Mouse (Mus musculus): ENCODE measurements around the gene St13. TPM values are rescaled to one million over a fixed set of nuclear protein-coding genes. Genes with fewer than 3 reads are reported as not detected.

Gene St13
- polyA plus RNA-seq, 1 experiment from 2014 or later: 194 TPM

- no peaks in the 10 kb centered on the region; the same call in 1 of the 2 replicates for H3K36me3 ChIP-seq (ENCODE audit: control insufficient read depth, insufficient read depth, low read length)
- H3K4me2 ChIP-seq (ENCODE audit: low read depth, low read length, severe bottlenecking): peak overlapping the region; percentile 66
- 0 out of 2 replicates have a peak overlapping the region, but pooled peaks have one; percentile 53 for H3K27ac ChIP-seq (ENCODE audit: low read depth, low read length)
- peak overlapping the region; percentile 50 for H3K4me3 ChIP-seq (ENCODE audit: low read depth, low read length)
- 43% methylated on average over 6 of the region's 6 CpGs for WGBS
- ATAC-seq (replicated peaks; ENCODE audit: low FRiP score) (peak; percentile 25; the same call in 1 of the 2 replicates), DNase-seq (ENCODE audit: low spot score) (no peak)
- H3K9me3 ChIP-seq (ENCODE audit: control insufficient read depth, low read length): no peaks in the 10 kb centered on the region
- H3K9ac ChIP-seq (ENCODE audit: low read length): peak overlapping the region; percentile 60; the same call in 1 of the 2 replicates
- no peaks in the 10 kb centered on the region for H3K27me3 ChIP-seq (ENCODE audit: control insufficient read depth, insufficient read depth, low read length)
- peaks cover 3% of the 10 kb centered on the region; the same call in 1 of the 2 replicates for H3K4me1 ChIP-seq (replicated peaks; ENCODE audit: control insufficient read depth, insufficient read depth, low read length)
Measured at GRCm38 (mm10) chr15:81361022-81361404, 38.9 kb downstream of the St13 start.

- Histone ChIP-seq H3K4me1 (replicated peaks; ENCODE audit: control insufficient read depth, insufficient read depth, low read length) (peaks cover 3% of the 10 kb centered on the region; the same call in 1 of the 2 replicates), H3K9ac (ENCODE audit: low read length) (peak within 1 kb of the TSS; percentile 60), H3K27ac (ENCODE audit: low read depth, low read length) (peak within 1 kb of the TSS; percentile 53; the same call in 1 of the 2 replicates), H3K27me3 (ENCODE audit: control insufficient read depth, insufficient read depth, low read length) (no peaks in the 10 kb centered on the region), H3K4me2 (ENCODE audit: low read depth, low read length, severe bottlenecking) (peak within 1 kb of the TSS; percentile 66), H3K9me3 (ENCODE audit: control insufficient read depth, low read length) (no peaks in the 10 kb centered on the region), H3K36me3 (ENCODE audit: control insufficient read depth, insufficient read depth, low read length) (no peaks in the 10 kb centered on the region; the same call in 1 of the 2 replicates), H3K4me3 (ENCODE audit: low read depth, low read length) (peak within 1 kb of the TSS; percentile 50)
- WGBS: under 1% methylated on average over 30 of the region's 30 CpGs
- peak; percentile 98 for ATAC-seq (replicated peaks; ENCODE audit: low FRiP score)
- DNase-seq (ENCODE audit: low spot score): peak; percentile 96
Measured at GRCm38 (mm10) chr15:81360345-81361021, 39.4 kb downstream of the St13 start, which contains the start of gene Slc25a17. Gene Slc25a17 (minus strand): TSS chr15:81360812.

DNA sequence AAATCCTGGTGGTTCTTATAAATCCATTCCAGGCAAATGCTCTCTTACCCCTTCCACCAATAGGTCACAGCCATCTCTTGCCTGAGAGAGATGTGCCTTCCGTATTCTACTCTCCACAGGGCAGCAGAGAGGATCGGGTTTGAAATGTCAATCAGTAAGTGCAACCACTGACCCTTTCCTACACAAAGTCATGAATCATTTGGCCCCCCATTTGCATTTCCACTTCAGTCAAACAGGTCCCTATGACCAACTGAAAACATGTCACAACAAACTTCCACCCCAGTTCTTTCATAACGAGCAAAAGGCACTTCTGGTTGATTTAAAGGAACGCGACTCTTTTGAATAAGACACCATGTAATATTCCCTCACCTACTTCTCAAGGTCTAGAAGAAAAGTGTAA lies 40.5 kb downstream of the St13 start:
- H3K4me2 ChIP-seq (ENCODE audit: low read depth, low read length, severe bottlenecking): no peak overlapping the region
- 88% methylated on average over 5 of the region's 5 CpGs for WGBS
- H3K4me3 ChIP-seq (ENCODE audit: low read depth, low read length): no peak overlapping the region

GRCm38 (mm10) chr15:81358943-81359342 lies 40.9 kb downstream of the St13 start:
- DNase-seq (ENCODE audit: low spot score): no peak
- H3K4me1 ChIP-seq (replicated peaks; ENCODE audit: control insufficient read depth, insufficient read depth, low read length): peaks cover 3% of the 10 kb centered on the region; the same call in 1 of the 2 replicates
- H3K9ac ChIP-seq (ENCODE audit: low read length): no peak overlapping the region
- no peak overlapping the region for H3K4me3 ChIP-seq (ENCODE audit: low read depth, low read length)
- H3K4me2 ChIP-seq (ENCODE audit: low read depth, low read length, severe bottlenecking): no peak overlapping the region
- WGBS: 90% methylated on average over 3 of the region's 3 CpGs
- H3K27ac ChIP-seq (ENCODE audit: low read depth, low read length): no peak overlapping the region
- no peaks in the 10 kb centered on the region for H3K36me3 ChIP-seq (ENCODE audit: control insufficient read depth, insufficient read depth, low read length)
- H3K9me3 ChIP-seq (ENCODE audit: control insufficient read depth, low read length): no peaks in the 10 kb centered on the region
- H3K27me3 ChIP-seq (ENCODE audit: control insufficient read depth, insufficient read depth, low read length): no peaks in the 10 kb centered on the region
- ATAC-seq (replicated peaks; ENCODE audit: low FRiP score): no peak

More for the DNA sequence above, 40.5 kb downstream of the St13 start:
- H3K27me3 ChIP-seq (ENCODE audit: control insufficient read depth, insufficient read depth, low read length): no peaks in the 10 kb centered on the region
- H3K9me3 ChIP-seq (ENCODE audit: control insufficient read depth, low read length): no peaks in the 10 kb centered on the region
- peaks cover 3% of the 10 kb centered on the region; the same call in 1 of the 2 replicates for H3K4me1 ChIP-seq (replicated peaks; ENCODE audit: control insufficient read depth, insufficient read depth, low read length)
- H3K9ac ChIP-seq (ENCODE audit: low read length): no peak overlapping the region
- DNase-seq (ENCODE audit: low spot score) (no peak), ATAC-seq (replicated peaks; ENCODE audit: low FRiP score) (no peak)
- H3K36me3 ChIP-seq (ENCODE audit: control insufficient read depth, insufficient read depth, low read length): no peaks in the 10 kb centered on the region
- no peak overlapping the region for H3K27ac ChIP-seq (ENCODE audit: low read depth, low read length)

DNA sequence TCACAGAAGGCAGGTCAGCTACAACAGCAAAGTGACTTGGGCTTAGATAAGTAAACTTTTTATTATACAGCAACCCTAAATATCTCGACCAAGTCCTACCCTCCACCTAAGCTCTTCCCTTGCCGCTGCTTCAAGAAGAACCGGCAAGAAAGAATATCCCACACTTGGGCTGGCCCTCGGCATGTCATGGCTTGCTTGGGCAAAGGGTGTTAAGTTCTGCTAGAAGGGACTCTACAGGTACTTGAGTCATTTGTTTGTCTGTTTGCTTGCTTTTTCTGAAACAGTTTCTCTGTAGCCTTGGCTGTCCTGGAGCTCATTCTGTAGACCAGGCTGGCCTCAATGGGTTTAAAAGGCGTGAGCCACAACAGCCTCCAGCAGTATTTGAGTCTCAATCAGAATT lies 42.9 kb downstream of the St13 start:
- Histone ChIP-seq H3K4me1 (replicated peaks; ENCODE audit: control insufficient read depth, insufficient read depth, low read length) (peaks cover 3% of the 10 kb centered on the region; the same call in 1 of the 2 replicates), H3K9me3 (ENCODE audit: control insufficient read depth, low read length) (no peaks in the 10 kb centered on the region), H3K36me3 (ENCODE audit: control insufficient read depth, insufficient read depth, low read length) (no peaks in the 10 kb centered on the region), H3K27me3 (ENCODE audit: control insufficient read depth, insufficient read depth, low read length) (no peaks in the 10 kb centered on the region), H3K4me3 (ENCODE audit: low read depth, low read length) (no peak overlapping the region), H3K4me2 (ENCODE audit: low read depth, low read length, severe bottlenecking) (no peak overlapping the region), H3K9ac (ENCODE audit: low read length) (no peak overlapping the region), H3K27ac (ENCODE audit: low read depth, low read length) (no peak overlapping the region)
- 44% methylated on average over 5 of the region's 5 CpGs for WGBS
- ATAC-seq (replicated peaks; ENCODE audit: low FRiP score): no peak
- no peak for DNase-seq (ENCODE audit: low spot score)

GRCm38 (mm10) chr15:81355146-81355761 lies 44.6 kb downstream of the St13 start:
- ATAC-seq (replicated peaks; ENCODE audit: low FRiP score) (no peak), DNase-seq (ENCODE audit: low spot score) (peak; percentile 74)
- H3K4me3 ChIP-seq (ENCODE audit: low read depth, low read length): no peak overlapping the region
- H3K4me1 ChIP-seq (replicated peaks; ENCODE audit: control insufficient read depth, insufficient read depth, low read length): peaks cover 3% of the 10 kb centered on the region
- no peak overlapping the region for H3K4me2 ChIP-seq (ENCODE audit: low read depth, low read length, severe bottlenecking)
- 62% methylated on average over 3 of the region's 3 CpGs for WGBS
- H3K36me3 ChIP-seq (ENCODE audit: control insufficient read depth, insufficient read depth, low read length): no peaks in the 10 kb centered on the region
- H3K9me3 ChIP-seq (ENCODE audit: control insufficient read depth, low read length): no peaks in the 10 kb centered on the region
- H3K27ac ChIP-seq (ENCODE audit: low read depth, low read length): no peak overlapping the region
- no peaks in the 10 kb centered on the region for H3K27me3 ChIP-seq (ENCODE audit: control insufficient read depth, insufficient read depth, low read length)
- no peak overlapping the region for H3K9ac ChIP-seq (ENCODE audit: low read length)

- Histone ChIP-seq H3K27ac (ENCODE audit: low read depth, low read length) (no peak overlapping the region), H3K4me1 (replicated peaks; ENCODE audit: control insufficient read depth, insufficient read depth, low read length) (no peaks in the 10 kb centered on the region; the same call in 1 of the 2 replicates), H3K36me3 (ENCODE audit: control insufficient read depth, insufficient read depth, low read length) (no peaks in the 10 kb centered on the region), H3K4me3 (ENCODE audit: low read depth, low read length) (no peak overlapping the region), H3K27me3 (ENCODE audit: control insufficient read depth, insufficient read depth, low read length) (no peaks in the 10 kb centered on the region), H3K4me2 (ENCODE audit: low read depth, low read length, severe bottlenecking) (no peak overlapping the region), H3K9ac (ENCODE audit: low read length) (no peak overlapping the region), H3K9me3 (ENCODE audit: control insufficient read depth, low read length) (no peaks in the 10 kb centered on the region)
- 42% methylated on average over 1 of the region's 1 CpGs for WGBS
- DNase-seq (ENCODE audit: low spot score): no peak
- ATAC-seq (replicated peaks; ENCODE audit: low FRiP score): no peak
Measured at GRCm38 (mm10) chr15:81352638-81353037, 47.2 kb downstream of the St13 start.

GRCm38 (mm10) chr15:81350401-81350800 lies 49.5 kb downstream of the St13 start:
- Histone ChIP-seq H3K9ac (ENCODE audit: low read length) (no peak overlapping the region), H3K36me3 (ENCODE audit: control insufficient read depth, insufficient read depth, low read length) (no peaks in the 10 kb centered on the region), H3K4me1 (replicated peaks; ENCODE audit: control insufficient read depth, insufficient read depth, low read length) (no peaks in the 10 kb centered on the region; the same call in 1 of the 2 replicates), H3K4me3 (ENCODE audit: low read depth, low read length) (no peak overlapping the region), H3K9me3 (ENCODE audit: control insufficient read depth, low read length) (no peaks in the 10 kb centered on the region), H3K27ac (ENCODE audit: low read depth, low read length) (no peak overlapping the region), H3K27me3 (ENCODE audit: control insufficient read depth, insufficient read depth, low read length) (no peaks in the 10 kb centered on the region), H3K4me2 (ENCODE audit: low read depth, low read length, severe bottlenecking) (no peak overlapping the region)
- ATAC-seq (replicated peaks; ENCODE audit: low FRiP score): no peak
- 69% methylated on average over 1 of the region's 1 CpGs for WGBS
- DNase-seq (ENCODE audit: low spot score): no peak

Data from forebrain, embryonic 11.5 days (tissue).